Mouse (Mus musculus) heart, embryonic 14.5 days (tissue): ENCODE data around the gene Syn3. TPM values are rescaled to one million over a fixed set of nuclear protein-coding genes. Genes with fewer than 3 reads are reported as not detected.
A peak's percentile ranks its signal among the peaks of the same experiment; 100 is the strongest.

Source experiments
- ATAC-seq: fragments of 200-750 bp; cut with Nextera tagmentation; 2 replicates; pipeline ENCODE4 v1.8.0; 2017; ENCODE audit warnings: low read depth, moderate TSS enrichment; ENCODE audit not compliant: insufficient number of reproducible peaks, insufficient read depth, low FRiP score
- H3K27ac ChIP-seq, 2 experiments: fragments of 200-500 bp in 1 of 2; fragments of 300-500 bp in 1 of 2; sonication (generic) in 1 of 2; replicated peaks in 1 of 2; 2 replicates each; pipeline ENCODE4 v1.5.1; 2012 to 2014; ENCODE audit warnings: low read depth in 2 of 2, low read length in 2 of 2, control low read depth in 1 of 2, mild to moderate bottlenecking in 1 of 2, mixed read lengths in 1 of 2; ENCODE audit not compliant: control insufficient read depth in 1 of 2, insufficient read depth in 1 of 2
- H3K27me3 ChIP-seq: fragments of 300-500 bp; sonication (generic); 2 replicates; pipeline ENCODE4 v1.6.1; 2014; ENCODE audit warnings: mild to moderate bottlenecking, low read length, control low read depth; ENCODE audit not compliant: control insufficient read depth, insufficient read depth
- H3K36me3 ChIP-seq: fragments of 300-500 bp; sonication (generic); 2 replicates; pipeline ENCODE4 v1.6.1; 2014; ENCODE audit warnings: mild to moderate bottlenecking, control low read depth, low read length, mixed read lengths; ENCODE audit not compliant: control insufficient read depth, insufficient read depth
- H3K4me1 ChIP-seq, 2 experiments: fragments of 200-500 bp in 1 of 2; fragments of 300-500 bp in 1 of 2; sonication (generic) in 1 of 2; 2 replicates each; pipeline ENCODE4 v1.6.1; 2012 to 2014; ENCODE audit warnings: low read length in 2 of 2, control low read depth in 1 of 2, mixed read lengths in 1 of 2; ENCODE audit not compliant: control insufficient read depth in 2 of 2, insufficient read depth in 2 of 2
- H3K4me2 ChIP-seq: fragments of 300-500 bp; sonication (generic); 2 replicates; pipeline ENCODE4 v1.6.1; 2014; ENCODE audit warnings: mild to moderate bottlenecking, low read length
- H3K4me3 ChIP-seq, 2 experiments: fragments of 200-500 bp in 1 of 2; fragments of 300-500 bp in 1 of 2; sonication (generic) in 1 of 2; 2 replicates each; pipeline ENCODE4 v1.5.1; 2012 to 2014; ENCODE audit warnings: low read length in 2 of 2, mild to moderate bottlenecking in 2 of 2, control low read depth in 1 of 2, low read depth in 1 of 2, moderate library complexity in 1 of 2; ENCODE audit not compliant: control insufficient read depth in 1 of 2, insufficient read depth in 1 of 2
- H3K9ac ChIP-seq: fragments of 300-500 bp; sonication (generic); 2 replicates; pipeline ENCODE4 v1.6.1; 2014; ENCODE audit warnings: mild to moderate bottlenecking, low read length
- H3K9me3 ChIP-seq: fragments of 300-500 bp; sonication (generic); 2 replicates; pipeline ENCODE4 v1.6.1; 2016; ENCODE audit warnings: low read length, control low read depth; ENCODE audit not compliant: control insufficient read depth
- WGBS: fragments of 180-500 bp; shearing (Covaris S2); extraction: QIAGEN DNeasy Blood & Tissue Kit; methylation state at CpG from one replicate; pipeline ENCODE4 v1.1.7; 2014; 5-methylcytosine and 5-hydroxymethylcytosine counted together
- polyA plus RNA-seq: library from polyadenylated mRNA; unstranded; fragments of >200 nt; fragmentation: Nextera tagmentation; extraction: Ambion mirVana; gene quantifications from 2 replicates; pipeline ENCODE4 v1.2.1, GENCODE M21; 2014

Gene Syn3
- polyA plus RNA-seq, 1 experiment from 2014 or later, result 1.1 TPM

GRCm38 (mm10) chr10:86298326-86298725 is 200.4 kb downstream of the Syn3 start:
- Histone ChIP-seq H3K27me3 (no peaks in the 10 kb centered on the region; the same call in 1 of the 2 replicates), H3K36me3 (no peaks in the 10 kb centered on the region), H3K9ac (no peak overlapping the region), H3K27ac (no peak overlapping the region), H3K4me3 (no peak overlapping the region), H3K9me3 (no peaks in the 10 kb centered on the region), H3K4me2 (no peak overlapping the region), H3K4me1 (peaks cover 15% of the 10 kb centered on the region in 2 experiments)
- WGBS, result 54% methylated on average over 6 of the region's 6 CpGs
- ATAC-seq, result no peak

GRCm38 (mm10) chr10:86297307-86297706 is 201.4 kb downstream of the Syn3 start:
- WGBS, result 89% methylated on average over 2 of the region's 2 CpGs
- H3K4me2 ChIP-seq, result no peak overlapping the region
- H3K4me3 ChIP-seq, result no peak overlapping the region
- no peaks in the 10 kb centered on the region; the same call in 1 of the 2 replicates for H3K27me3 ChIP-seq
- H3K9ac ChIP-seq, result no peak overlapping the region
- H3K9me3 ChIP-seq, result no peaks in the 10 kb centered on the region
- ATAC-seq, result no peak
- H3K36me3 ChIP-seq, result no peaks in the 10 kb centered on the region
- H3K4me1 ChIP-seq, result peaks cover 8 to 10% of the 10 kb centered on the region in 2 experiments; a peak in 3 of 4 replicates
- H3K27ac ChIP-seq, result no peak overlapping the region

GRCm38 (mm10) chr10:86296111-86296510 is 202.6 kb downstream of the Syn3 start:
- peak overlapping the region; percentile 60 for H3K4me2 ChIP-seq
- no peak overlapping the region for H3K27ac ChIP-seq
- no peaks in the 10 kb centered on the region for H3K9me3 ChIP-seq
- H3K4me3 ChIP-seq, result peak overlapping the region; percentile 4 to 16; a peak in 2 of 4 replicates
- H3K36me3 ChIP-seq, result no peaks in the 10 kb centered on the region
- H3K27me3 ChIP-seq, result no peaks in the 10 kb centered on the region; the same call in 1 of the 2 replicates
- 0 out of 2 replicates have a peak overlapping the region, but pooled peaks have one; percentile 47 for H3K9ac ChIP-seq
- WGBS, result 2% methylated on average over 14 of the region's 14 CpGs
- no peak for ATAC-seq
- H3K4me1 ChIP-seq, result peaks cover 4 to 7% of the 10 kb centered on the region in 2 experiments; a peak in 2 of 4 replicates

- Histone ChIP-seq H3K4me3 (peak overlapping the region; percentile 4 to 16; a peak in 2 of 4 replicates), H3K36me3 (no peaks in the 10 kb centered on the region), H3K9me3 (no peaks in the 10 kb centered on the region), H3K9ac (0 out of 2 replicates have a peak overlapping the region, but pooled peaks have one; percentile 47), H3K4me1 (peaks cover 4 to 7% of the 10 kb centered on the region in 2 experiments; a peak in 2 of 4 replicates), H3K4me2 (peak overlapping the region; percentile 60), H3K27me3 (no peaks in the 10 kb centered on the region; the same call in 1 of the 2 replicates), H3K27ac (no peak overlapping the region)
- 23% methylated on average over 13 of the region's 13 CpGs for WGBS
- ATAC-seq, result no peak
These were observed 203.1 kb downstream of the Syn3 start for GRCm38 (mm10) chr10:86295454-86296098.

GRCm38 (mm10) chr10:86294599-86295365 is 203.9 kb downstream of the Syn3 start:
- Histone ChIP-seq H3K4me2 (no peak overlapping the region), H3K9ac (no peak overlapping the region)
- no peak for ATAC-seq

GRCm38 (mm10) chr10:86293880-86294279 is 204.8 kb downstream of the Syn3 start:
- H3K9ac ChIP-seq, result no peak overlapping the region
- no peaks in the 10 kb centered on the region for H3K36me3 ChIP-seq
- no peak overlapping the region for H3K4me2 ChIP-seq
- H3K9me3 ChIP-seq, result peaks cover 2% of the 10 kb centered on the region; the same call in 1 of the 2 replicates
- 71% methylated on average over 1 of the region's 1 CpGs for WGBS
- ATAC-seq, result no peak
- H3K27me3 ChIP-seq, result no peaks in the 10 kb centered on the region; the same call in 1 of the 2 replicates
- no peak overlapping the region for H3K4me3 ChIP-seq
- no peak overlapping the region for H3K27ac ChIP-seq
- peaks cover 4% of the 10 kb centered on the region in 2 experiments; a peak in 1 of 4 replicates for H3K4me1 ChIP-seq

More at GRCm38 (mm10) chr10:86294599-86295365, 203.9 kb downstream of the Syn3 start:
- H3K4me1 ChIP-seq, result peaks cover 4% of the 10 kb centered on the region in 2 experiments; a peak in 2 of 4 replicates
- H3K9me3 ChIP-seq, result no peaks in the 10 kb centered on the region
- H3K27ac ChIP-seq, result no peak overlapping the region
- 66% methylated on average over 10 of the region's 10 CpGs for WGBS
- no peaks in the 10 kb centered on the region; the same call in 1 of the 2 replicates for H3K27me3 ChIP-seq
- H3K36me3 ChIP-seq, result no peaks in the 10 kb centered on the region
- H3K4me3 ChIP-seq, result no peak overlapping the region

GRCm38 (mm10) chr10:86290109-86290771 is 208.5 kb downstream of the Syn3 start:
- H3K4me3 ChIP-seq, result no peak overlapping the region
- 63% methylated on average over 8 of the region's 8 CpGs for WGBS
- H3K4me2 ChIP-seq, result no peak overlapping the region
- ATAC-seq, result no peak
- H3K4me1 ChIP-seq, result no peaks in the 10 kb centered on the region
- H3K9ac ChIP-seq, result no peak overlapping the region
- no peaks in the 10 kb centered on the region for H3K36me3 ChIP-seq
- H3K27ac ChIP-seq, result no peak overlapping the region
- peaks cover 2% of the 10 kb centered on the region; the same call in 1 of the 2 replicates for H3K9me3 ChIP-seq
- no peaks in the 10 kb centered on the region; the same call in 1 of the 2 replicates for H3K27me3 ChIP-seq
